ENCODE assay signal across 23 mouse cellular contexts in the genomic region with DNA sequence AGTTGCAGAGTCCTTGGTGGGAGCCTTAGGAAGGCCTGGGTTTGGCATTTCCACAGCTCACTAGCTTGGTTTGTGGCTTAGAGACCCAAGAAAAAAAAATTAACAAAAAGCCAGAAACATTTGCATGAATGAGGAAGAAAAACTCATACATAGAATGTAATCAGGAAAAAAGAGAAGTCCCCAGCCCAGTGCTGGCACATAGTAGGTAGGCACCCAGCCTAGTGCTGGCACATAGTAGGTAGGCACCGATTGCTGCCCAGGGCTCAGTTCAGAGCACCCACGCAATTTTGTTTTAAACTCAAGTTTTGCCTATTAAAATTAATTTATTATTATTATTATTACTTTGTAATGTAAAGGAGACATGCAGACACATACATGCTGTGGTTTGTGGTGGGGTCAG. TPM values are rescaled to one million over a fixed set of nuclear protein-coding genes. Genes with fewer than 3 reads are reported as not detected.
DNase-seq lines count a peak whose midpoint lies in the region; ATAC-seq and TF ChIP-seq lines count a peak whose summit lies in the region.
"Had no signal": no experiment of that assay in that cellular context is flagged by ENCODE, and none has a peak within 500 bp of the region (broad histone marks: within the 10 kb centered on the region; RNA-seq: fewer than 3 reads in every experiment).

No protein-coding gene starts in this region.

- TF ChIP-seq RAD21 in CH12.LX (IDR thresholded peaks at IDR 0.05; ENCODE audit: low read depth, low read length) (no peak), MEL (IDR thresholded peaks at IDR 0.05; ENCODE audit: low read depth, low read length) (no peak)

- dilution Hi-C loops in CH12.LX (cut with MboI; ENCODE audit: extremely low pct_ligation_motif_present, extremely low pct_unique_long_range_greater_than_20kb, low sequenced_read_pairs) = no loop called here

- H3K4me1 ChIP-seq in forebrain, embryonic 10.5 days = peaks cover 65% of the 10 kb centered on the region
- H3K4me1 ChIP-seq in forebrain, embryonic 13.5 days = peaks cover 34% of the 10 kb centered on the region
- H3K4me1 ChIP-seq in CH12.LX (ENCODE audit: control insufficient read depth in 1 of 2, insufficient read depth in 2 of 2) = peaks cover 3 to 10% of the 10 kb centered on the region in 2 experiments
- H3K4me1 ChIP-seq in MEL (ENCODE audit: control insufficient read depth in 1 of 2, insufficient read depth in 2 of 2, low read length in 2 of 2) = no peaks in the 10 kb centered on the region
- peaks cover 61% of the 10 kb centered on the region for H3K4me1 ChIP-seq in embryonic facial prominence, embryonic 10.5 days
- H3K4me1 ChIP-seq in lung, adult 2 months (ENCODE audit: control insufficient read depth, insufficient read depth, low read length) = no peaks in the 10 kb centered on the region

- H3K79me2 ChIP-seq in CH12.LX (replicated peaks; ENCODE audit: control insufficient read depth, extremely low read depth, insufficient read depth, poor library complexity, severe bottlenecking) = no peaks in the 10 kb centered on the region
- no peaks in the 10 kb centered on the region for H3K79me2 ChIP-seq in MEL (ENCODE audit: control insufficient read depth, insufficient read depth, low read length, poor library complexity)

- no peak for ATAC-seq in forebrain, embryonic 13.5 days
- ATAC-seq: activated CD4-positive, CD25-positive, alpha-beta regulatory T cell, adult 4 months; CD4-positive, CD25-positive, alpha-beta regulatory T cell, adult 4 months; Patski had no signal

- H3K4me3 ChIP-seq in forebrain, embryonic 10.5 days = no peak overlapping the region
- H3K4me3 ChIP-seq in forebrain, embryonic 13.5 days = no peak overlapping the region
- H3K4me3 ChIP-seq in CH12.LX (replicated peaks in 1 of 3; ENCODE audit: low read depth in 2 of 3, low read length in 2 of 3, poor library complexity in 1 of 3) (no peak overlapping the region), MEL (ENCODE audit: control insufficient read depth in 1 of 2, insufficient read depth in 1 of 2, low read depth in 2 of 2, low read length in 2 of 2) (no peak overlapping the region)
- no peak overlapping the region for H3K4me3 ChIP-seq in embryonic facial prominence, embryonic 10.5 days
- H3K4me3 ChIP-seq in lung, adult 2 months (replicated peaks; ENCODE audit: extremely low read depth, low read depth, low read length) = no peak overlapping the region

- TF ChIP-seq EP300 in CH12.LX (IDR thresholded peaks at IDR 0.05; ENCODE audit: low read length) = no peak
- no peak for TF ChIP-seq EP300 in MEL (IDR thresholded peaks at IDR 0.05; ENCODE audit: low read depth in 1 of 2, low read length in 2 of 2)

- WGBS in forebrain, embryonic 10.5 days = 94% methylated on average over 2 of the region's 2 CpGs
- 96% methylated on average over 2 of the region's 2 CpGs for WGBS in forebrain, embryonic 13.5 days
- WGBS in embryonic facial prominence, embryonic 10.5 days = 92% methylated on average over 2 of the region's 2 CpGs
- WGBS in lung, adult 2 months = 92% methylated on average over 2 of the region's 2 CpGs

- H3K36me3 ChIP-seq in forebrain, embryonic 10.5 days (replicated peaks) = no peaks in the 10 kb centered on the region
- no peaks in the 10 kb centered on the region for H3K36me3 ChIP-seq in forebrain, embryonic 13.5 days (ENCODE audit: poor library complexity, severe bottlenecking)
- H3K36me3 ChIP-seq in CH12.LX (replicated peaks in 1 of 2; ENCODE audit: control insufficient read depth in 1 of 2, insufficient read depth in 1 of 2, low read length in 1 of 2) (no peaks in the 10 kb centered on the region), MEL (ENCODE audit: control insufficient read depth in 1 of 2, insufficient read depth in 2 of 2, low read length in 2 of 2) (no peaks in the 10 kb centered on the region)
- H3K36me3 ChIP-seq in embryonic facial prominence, embryonic 10.5 days (replicated peaks) = no peaks in the 10 kb centered on the region
- H3K36me3 ChIP-seq: G1E had no signal

- no peak overlapping the region for H3K9ac ChIP-seq in forebrain, embryonic 13.5 days
- H3K9ac ChIP-seq in CH12.LX (ENCODE audit: insufficient read depth, low read depth) (no peak overlapping the region), MEL (ENCODE audit: control insufficient read depth, low read depth, low read length, poor library complexity, severe bottlenecking) (no peak overlapping the region)

- TF ChIP-seq CTCF in CH12.LX (conservative IDR thresholded peaks at IDR 0.05 in 1 of 2, IDR thresholded peaks at IDR 0.05 in 1 of 2; ENCODE audit: low read depth in 2 of 2, low read length in 2 of 2) = no peak
- TF ChIP-seq CTCF in MEL (IDR thresholded peaks at IDR 0.05 in 2 of 3, conservative IDR thresholded peaks at IDR 0.05 in 1 of 3; ENCODE audit: control insufficient read depth in 1 of 3, insufficient read depth in 1 of 3, low read depth in 2 of 3, low read length in 3 of 3, poor library complexity in 1 of 3, severe bottlenecking in 1 of 3) = no peak
- TF ChIP-seq CTCF in lung, adult 2 months (IDR thresholded peaks at IDR 0.05; ENCODE audit: insufficient read depth, low read length) = no peak

- H3K9me3 ChIP-seq in forebrain, embryonic 10.5 days = no peaks in the 10 kb centered on the region
- no peaks in the 10 kb centered on the region for H3K9me3 ChIP-seq in forebrain, embryonic 13.5 days (replicated peaks)
- H3K9me3 ChIP-seq in CH12.LX (replicated peaks; ENCODE audit: low read length) (no peaks in the 10 kb centered on the region), MEL (replicated peaks; ENCODE audit: insufficient read depth, low read length) (no peaks in the 10 kb centered on the region)
- no peaks in the 10 kb centered on the region for H3K9me3 ChIP-seq in embryonic facial prominence, embryonic 10.5 days
- H3K9me3 ChIP-seq: G1E had no signal

- in situ Hi-C loops in CH12.LX (cut with MboI; ENCODE audit: low pct_ligation_motif_present, low pct_unique_long_range_greater_than_20kb, low sequenced_read_pairs) = loop anchor here (25.0 kb wide), 3 partner anchors 167 to 542 kb away; no protein-coding TSS in a partner anchor

- DNase-seq in forebrain, embryonic 10.5 days (ENCODE audit: extremely low spot score, low spot score) = no peak
- DNase-seq in CH12.LX (ENCODE audit: extremely low read depth) (no peak), MEL (ENCODE audit: low read depth, low spot score) (no peak)
- no peak for DNase-seq in embryonic facial prominence, embryonic 10.5 days (ENCODE audit: low spot score)
- DNase-seq in thymus, postnatal 10 days (ENCODE audit: low spot score in 2 of 2) = no peak
- DNase-seq in lung, adult 2 months = no peak
- DNase-seq in heart, postnatal 4 days = no peak
- DNase-seq: adrenal gland, adult 2 months; adrenal gland, adult 8-10 months; adrenal gland, postnatal 10 days; adrenal gland, postnatal 14 days; adrenal gland, postnatal 25 days; adrenal gland, postnatal 36 days; B cell, adult 2 months; cerebellum, adult 11 months; cerebellum, adult 11-12 months; cerebellum, adult 18-20 months; cerebellum, adult 2 months had no signal

- 0 out of 2 replicates have a peak overlapping the region, but pooled peaks have one; percentile 44 for H3K27ac ChIP-seq in forebrain, embryonic 10.5 days
- H3K27ac ChIP-seq in forebrain, embryonic 13.5 days = no peak overlapping the region
- H3K27ac ChIP-seq in CH12.LX (ENCODE audit: insufficient read depth, low read depth) (no peak overlapping the region), MEL (ENCODE audit: control insufficient read depth, low read depth, low read length) (no peak overlapping the region)
- H3K27ac ChIP-seq in embryonic facial prominence, embryonic 10.5 days (replicated peaks) = peak overlapping the region; percentile 41; the same call in 1 of the 2 replicates

- peaks cover 34% of the 10 kb centered on the region for H3K27me3 ChIP-seq in forebrain, embryonic 10.5 days (ENCODE audit: poor library complexity, severe bottlenecking)
- H3K27me3 ChIP-seq in forebrain, embryonic 13.5 days = no peaks in the 10 kb centered on the region; the same call in 1 of the 2 replicates
- H3K27me3 ChIP-seq in CH12.LX (replicated peaks) (peaks cover 66% of the 10 kb centered on the region), MEL (ENCODE audit: control insufficient read depth in 1 of 2, insufficient read depth in 2 of 2, low read length in 2 of 2) (no peaks in the 10 kb centered on the region)
- H3K27me3 ChIP-seq in embryonic facial prominence, embryonic 10.5 days (replicated peaks; ENCODE audit: low read depth, poor library complexity, severe bottlenecking) = peaks cover 12% of the 10 kb centered on the region
- H3K27me3 ChIP-seq: Patski had no signal

- no peak overlapping the region for H3K4me2 ChIP-seq in forebrain, embryonic 13.5 days
- H3K4me2 ChIP-seq in CH12.LX (ENCODE audit: insufficient read depth, low read depth, poor library complexity, severe bottlenecking) = no peak overlapping the region

- TF ChIP-seq POLR2A in CH12.LX (IDR thresholded peaks at IDR 0.05; ENCODE audit: low read depth, low read length) = no peak
- TF ChIP-seq POLR2A in MEL (IDR thresholded peaks at IDR 0.05; ENCODE audit: control insufficient read depth in 1 of 2, insufficient read depth in 1 of 2, low read depth in 1 of 2, low read length in 2 of 2, poor library complexity in 1 of 2) = no peak
- no peak for TF ChIP-seq POLR2A in lung, adult 2 months (IDR thresholded peaks at IDR 0.05; ENCODE audit: borderline replicate concordance, extremely low read depth, low read depth, low read length)

RNA-seq across cellular contexts. Expression of a gene that starts 42.1 kb away (rescaled TPM):
- 4.6 and 5.9 TPM in 2 replicates for polyA plus RNA-seq in forebrain, embryonic 10.5 days (2016; fragmentation: Nextera tagmentation; extraction: Ambion mirVana)
- 2.7 and 2.8 TPM in 2 replicates for polyA plus RNA-seq in forebrain, embryonic 13.5 days (2015; fragmentation: Nextera tagmentation; extraction: Ambion mirVana)
- total RNA-seq in CH12.LX (2012; rRNA removed) = not detected in 2 replicates
- not detected in 2 replicates for total RNA-seq in CH12.LX (2014; rRNA removed)
- polyA plus RNA-seq in CH12.LX (2012; ENCODE audit: insufficient read length, low read depth) = not detected in 2 replicates
- total RNA-seq in MEL (2012; rRNA removed) = not detected in 2 replicates
- not detected for polyA plus RNA-seq in MEL (2012; ENCODE audit: insufficient read depth in 1 of 2, insufficient read length in 2 of 2, low read depth in 1 of 2, low replicate concordance in 2 of 2, missing spikeins in 1 of 2)
- 3.9 and 5.5 TPM in 2 replicates for polyA plus RNA-seq in embryonic facial prominence, embryonic 10.5 days (2016; fragmentation: Nextera tagmentation; extraction: Ambion mirVana)
- 8.9 and 10.1 TPM in 2 replicates for polyA plus RNA-seq in lung, adult 2 months (2012; rRNA removed)
- 1 to 10 TPM; 4.8 to 5.1 TPM for total RNA-seq in heart, postnatal 4 days (2021)
- polyA plus RNA-seq: activated CD4-positive, CD25-positive, alpha-beta regulatory T cell, adult 4 months; CD4-positive, CD25-positive, alpha-beta regulatory T cell, adult 4 months; G1E; Patski had no signal

RNA-seq across cellular contexts. Expression of a gene that starts 49.1 kb away (rescaled TPM):
- polyA plus RNA-seq in forebrain, embryonic 10.5 days (2016; fragmentation: Nextera tagmentation; extraction: Ambion mirVana) = 18.0 and 24.2 TPM in 2 replicates
- 2.5 and 4.3 TPM in 2 replicates for polyA plus RNA-seq in forebrain, embryonic 13.5 days (2015; fragmentation: Nextera tagmentation; extraction: Ambion mirVana)
- total RNA-seq in CH12.LX (2012; rRNA removed) = not detected in 2 replicates
- total RNA-seq in CH12.LX (2014; rRNA removed) = not detected in 2 replicates
- polyA plus RNA-seq in CH12.LX (2012; ENCODE audit: insufficient read length, low read depth) = not detected in 2 replicates
- not detected in 2 replicates for total RNA-seq in MEL (2012; rRNA removed)
- polyA plus RNA-seq in MEL (2012; ENCODE audit: insufficient read depth in 1 of 2, insufficient read length in 2 of 2, low read depth in 1 of 2, low replicate concordance in 2 of 2, missing spikeins in 1 of 2) = not detected
- polyA plus RNA-seq in embryonic facial prominence, embryonic 10.5 days (2016; fragmentation: Nextera tagmentation; extraction: Ambion mirVana) = 38.6 and 41.9 TPM in 2 replicates
- polyA plus RNA-seq in lung, adult 2 months (2012; rRNA removed) = 67.0 and 89.3 TPM in 2 replicates
- total RNA-seq in heart, postnatal 4 days (2021) = 1 to 10 TPM; 1.5 to 2.7 TPM
- total RNA-seq: G1E had no signal
- polyA plus RNA-seq: G1E had no signal

RNA-seq across cellular contexts. Expression of a gene that starts 52.6 kb away (rescaled TPM):
- polyA plus RNA-seq in forebrain, embryonic 10.5 days (2016; fragmentation: Nextera tagmentation; extraction: Ambion mirVana) = 55.3 and 59.3 TPM in 2 replicates
- polyA plus RNA-seq in forebrain, embryonic 13.5 days (2015; fragmentation: Nextera tagmentation; extraction: Ambion mirVana) = 41.3 and 47.0 TPM in 2 replicates
- total RNA-seq in CH12.LX (2012; rRNA removed) (17.5 and 20.3 TPM in 2 replicates), CH12.LX (2014; rRNA removed) (12.1 and 13.0 TPM in 2 replicates), MEL (2012; rRNA removed) (26.8 and 35.1 TPM in 2 replicates)
- polyA plus RNA-seq in CH12.LX (2012; ENCODE audit: insufficient read length, low read depth) (14.8 and 16.0 TPM in 2 replicates), MEL (2012; ENCODE audit: insufficient read depth in 1 of 2, insufficient read length in 2 of 2, low read depth in 1 of 2, low replicate concordance in 2 of 2, missing spikeins in 1 of 2) (10 to 100 TPM in 1 of 2 experiments, not detected in 1; 29.8 TPM)
- polyA plus RNA-seq in embryonic facial prominence, embryonic 10.5 days (2016; fragmentation: Nextera tagmentation; extraction: Ambion mirVana) = 57.1 and 59.5 TPM in 2 replicates
- 21.5 and 22.2 TPM in 2 replicates for polyA plus RNA-seq in lung, adult 2 months (2012; rRNA removed)
- 10 to 100 TPM; 10.4 to 12.2 TPM for total RNA-seq in heart, postnatal 4 days (2021)

Comparison
In these comparisons a context has a peak if more than half of its experiments do, and no peak if none do; other contexts are left out.
1. H3K27ac ChIP-seq: peak in forebrain, embryonic 10.5 days (single experiment) and embryonic facial prominence, embryonic 10.5 days (single experiment); none in forebrain, embryonic 13.5 days (single experiment), CH12.LX (single experiment) and MEL (single experiment).